Mouse (Mus musculus) testis, adult 2 months (tissue): Measurements from ENCODE around the gene Oxnad1. TPM values are rescaled to one million over a fixed set of nuclear protein-coding genes. Genes with fewer than 3 reads are reported as not detected.
A peak's percentile ranks its signal among the peaks of the same experiment; 100 is the strongest.
"Not testable (repeated sequence)": the region's sequence is repeated elsewhere in the genome, so short reads cannot be mapped to it uniquely, and the experiment has no call there.

Experiments
- H3K27ac ChIP-seq: fragments of 200-500 bp; 2 replicates; pipeline ENCODE4 v1.5.1; 2012; ENCODE audit warnings: low read depth, low read length; ENCODE audit not compliant: control insufficient read depth, insufficient read depth
- H3K27me3 ChIP-seq: fragments of 200-500 bp; 2 replicates; pipeline ENCODE4 v1.6.1; 2012; ENCODE audit warnings: mild to moderate bottlenecking, low read length, moderate library complexity; ENCODE audit not compliant: control insufficient read depth, insufficient read depth
- H3K36me3 ChIP-seq: fragments of 200-500 bp; 2 replicates; pipeline ENCODE4 v1.6.1; 2012; ENCODE audit warnings: mild to moderate bottlenecking, low read length; ENCODE audit not compliant: control insufficient read depth, insufficient read depth
- H3K4me1 ChIP-seq: fragments of 200-500 bp; 2 replicates; pipeline ENCODE4 v1.6.1; 2012; ENCODE audit warnings: low read length; ENCODE audit not compliant: control insufficient read depth, insufficient read depth
- H3K4me3 ChIP-seq: fragments of 200-500 bp; 2 replicates; pipeline ENCODE4 v1.5.1; 2012; ENCODE audit warnings: low read depth, mild to moderate bottlenecking, low read length, moderate library complexity, mixed read lengths; ENCODE audit not compliant: control insufficient read depth
- CTCF ChIP-seq: fragments of 200-500 bp; IDR thresholded peaks from 2 replicates; pipeline ENCODE4 v1.5.1; 2012; ENCODE audit warnings: low read depth, mild to moderate bottlenecking, inconsistent platforms, low read length, moderate library complexity; ENCODE audit not compliant: control insufficient read depth, insufficient read depth, insufficient replicate concordance
- POLR2A ChIP-seq: fragments of 200-500 bp; IDR thresholded peaks from 2 replicates; pipeline ENCODE4 v1.6.1; 2012; ENCODE audit warnings: low read depth, mild to moderate bottlenecking, inconsistent platforms, low read length, moderate library complexity; ENCODE audit not compliant: control insufficient read depth
- polyA plus RNA-seq: library from polyadenylated mRNA; depleted of rRNA; stranded (reverse); fragments of >200 nt; gene quantifications from 2 replicates; pipeline ENCODE4 v1.2.3, GENCODE M21; 2012

Gene Oxnad1
- polyA plus RNA-seq, 1 experiment, result 24.0 TPM

- peaks cover 1% of the 10 kb centered on the region for H3K36me3 ChIP-seq
- H3K4me3 ChIP-seq, result no peak overlapping the region
- no peaks in the 10 kb centered on the region for H3K27me3 ChIP-seq
- no peak for TF ChIP-seq POLR2A
- TF ChIP-seq CTCF, result no peak
- no peak overlapping the region for H3K27ac ChIP-seq
- H3K4me1 ChIP-seq, result no peaks in the 10 kb centered on the region
Observed at GRCm38 (mm10) chr14:32103556-32103955, 18.4 kb downstream of the Oxnad1 start.

DNA sequence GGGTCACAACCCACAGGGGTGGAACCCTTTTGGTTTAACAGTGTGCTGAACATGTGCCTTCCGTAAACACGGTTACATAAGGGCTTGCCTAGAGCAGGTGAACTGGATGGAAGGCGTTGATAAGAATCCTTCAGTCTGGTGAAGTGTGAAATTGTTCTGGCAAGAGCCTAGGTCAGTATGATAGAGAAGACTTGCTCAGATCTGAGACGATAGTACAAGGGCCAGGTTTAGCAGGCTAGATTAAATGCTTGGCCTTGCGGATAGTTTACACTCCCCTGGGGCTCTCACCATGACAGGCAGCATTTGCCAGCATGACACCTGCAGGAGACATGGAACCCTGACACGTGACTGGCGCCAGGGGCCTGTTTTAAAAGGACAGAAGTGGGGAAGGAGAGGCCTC is 20.5 kb downstream of the Oxnad1 start:
- Histone ChIP-seq H3K27ac (no peak overlapping the region), H3K27me3 (no peaks in the 10 kb centered on the region), H3K36me3 (peaks cover 1% of the 10 kb centered on the region; the same call in 1 of the 2 replicates), H3K4me3 (no peak overlapping the region), H3K4me1 (no peaks in the 10 kb centered on the region)
- TF ChIP-seq POLR2A (no peak), CTCF (no peak)

GRCm38 (mm10) chr14:32106911-32107310 is 21.7 kb downstream of the Oxnad1 start:
- TF ChIP-seq POLR2A, result no peak
- Histone ChIP-seq H3K27ac (no peak overlapping the region), H3K27me3 (no peaks in the 10 kb centered on the region), H3K4me3 (no peak overlapping the region), H3K4me1 (no peaks in the 10 kb centered on the region), H3K36me3 (peaks cover 1% of the 10 kb centered on the region; the same call in 1 of the 2 replicates)

DNA sequence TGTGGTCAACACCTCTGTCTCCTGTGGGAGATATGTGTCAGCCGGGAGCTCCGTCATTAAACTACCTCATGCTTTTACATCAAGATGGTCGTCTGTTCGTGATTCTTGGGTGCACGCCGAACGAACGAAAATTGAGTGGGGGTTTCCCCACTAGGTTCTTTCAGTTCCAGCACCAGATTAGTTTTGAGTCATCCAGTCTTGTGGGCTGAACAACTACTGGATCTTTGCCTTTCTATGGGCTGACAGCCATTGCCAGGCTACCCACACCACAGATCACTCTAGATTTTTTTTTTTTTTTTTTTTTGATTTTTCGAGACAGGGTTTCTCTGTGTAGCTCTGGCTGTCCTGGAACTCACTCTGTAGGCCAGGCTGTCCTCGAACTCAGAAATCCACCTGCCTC is 26.9 kb downstream of the Oxnad1 start:
- not testable (repeated sequence) for H3K27me3 ChIP-seq, H3K27ac ChIP-seq, H3K36me3 ChIP-seq

GRCm38 (mm10) chr14:32120940-32121919 is 36.1 kb downstream of the Oxnad1 start:
- no peaks in the 10 kb centered on the region for H3K27me3 ChIP-seq
- TF ChIP-seq CTCF, result no peak
- TF ChIP-seq POLR2A, result no peak
- no peaks in the 10 kb centered on the region for H3K36me3 ChIP-seq
- no peaks in the 10 kb centered on the region for H3K4me1 ChIP-seq
- H3K27ac ChIP-seq, result no peak overlapping the region
- no peak overlapping the region for H3K4me3 ChIP-seq

More for the DNA sequence above, 26.9 kb downstream of the Oxnad1 start:
- not testable (repeated sequence) for H3K4me1 ChIP-seq, H3K4me3 ChIP-seq

DNA sequence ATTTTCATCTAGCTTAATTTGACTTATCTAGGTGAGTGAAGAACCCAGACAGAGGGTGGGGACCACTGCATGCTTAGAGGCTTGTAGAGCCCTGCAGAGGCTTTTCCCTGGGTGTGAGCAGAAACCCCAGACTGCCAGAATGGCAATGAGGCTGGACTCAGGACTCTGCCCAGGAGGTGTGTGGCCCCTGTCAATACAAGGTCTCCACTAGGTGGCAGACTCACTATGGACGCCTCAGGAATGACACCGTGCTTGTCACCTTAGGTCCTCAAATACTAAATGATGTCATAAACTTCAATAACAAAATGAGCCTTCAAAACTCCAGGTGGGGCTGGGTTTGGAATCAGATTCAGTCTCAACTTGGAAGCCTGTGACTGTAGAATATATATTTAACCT is 36.7 kb downstream of the Oxnad1 start:
- Histone ChIP-seq H3K36me3 (no peaks in the 10 kb centered on the region), H3K27ac (no peak overlapping the region), H3K4me1 (no peaks in the 10 kb centered on the region), H3K4me3 (no peak overlapping the region), H3K27me3 (no peaks in the 10 kb centered on the region)
- TF ChIP-seq CTCF, result peak; percentile 38; the same call in 1 of the 2 replicates
- no peak for TF ChIP-seq POLR2A

DNA sequence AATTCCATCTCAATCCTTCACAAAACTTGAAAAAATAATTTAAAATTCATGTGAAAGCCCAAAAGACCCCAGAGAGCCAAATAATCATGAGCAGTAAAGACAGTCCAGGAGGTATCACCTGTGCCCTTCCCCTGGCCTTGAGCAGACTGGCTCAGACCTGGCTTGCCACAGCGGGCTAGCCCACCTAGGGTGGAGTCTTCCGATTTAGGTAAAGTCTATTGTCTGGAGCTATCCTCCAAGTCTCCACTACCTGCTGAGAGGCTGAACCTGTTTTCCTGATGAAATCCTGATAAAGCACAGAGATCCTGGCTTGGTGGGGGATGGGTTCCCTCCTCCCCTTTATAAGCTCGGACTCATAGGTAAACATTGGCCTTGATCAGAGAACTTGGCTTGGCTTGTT is 39.1 kb downstream of the Oxnad1 start:
- TF ChIP-seq POLR2A, result no peak
- no peak for TF ChIP-seq CTCF
- H3K4me1 ChIP-seq, result no peaks in the 10 kb centered on the region
- no peaks in the 10 kb centered on the region for H3K27me3 ChIP-seq
- H3K27ac ChIP-seq, result no peak overlapping the region
- no peaks in the 10 kb centered on the region for H3K36me3 ChIP-seq
- no peak overlapping the region for H3K4me3 ChIP-seq

GRCm38 (mm10) chr14:32125256-32125655 is 40.1 kb downstream of the Oxnad1 start:
- H3K27ac ChIP-seq, result not testable (repeated sequence)

More at GRCm38 (mm10) chr14:32125256-32125655, 40.1 kb downstream of the Oxnad1 start:
- H3K4me3 ChIP-seq, H3K4me1 ChIP-seq, H3K36me3 ChIP-seq, H3K27me3 ChIP-seq: not testable (repeated sequence)
